Mouse (Mus musculus): ENCODE measurements around the gene Slc17a9. TPM values are rescaled to one million over a fixed set of nuclear protein-coding genes. Genes with fewer than 3 reads are reported as not detected.
A peak's percentile ranks its signal among the peaks of the same experiment; 100 is the strongest.
"Not testable (repeated sequence)": the region's sequence is repeated elsewhere in the genome, so short reads cannot be mapped to it uniquely, and the experiment has no call there.

Gene Slc17a9
- polyA plus RNA-seq, 1 experiment = 1.3 TPM

DNA sequence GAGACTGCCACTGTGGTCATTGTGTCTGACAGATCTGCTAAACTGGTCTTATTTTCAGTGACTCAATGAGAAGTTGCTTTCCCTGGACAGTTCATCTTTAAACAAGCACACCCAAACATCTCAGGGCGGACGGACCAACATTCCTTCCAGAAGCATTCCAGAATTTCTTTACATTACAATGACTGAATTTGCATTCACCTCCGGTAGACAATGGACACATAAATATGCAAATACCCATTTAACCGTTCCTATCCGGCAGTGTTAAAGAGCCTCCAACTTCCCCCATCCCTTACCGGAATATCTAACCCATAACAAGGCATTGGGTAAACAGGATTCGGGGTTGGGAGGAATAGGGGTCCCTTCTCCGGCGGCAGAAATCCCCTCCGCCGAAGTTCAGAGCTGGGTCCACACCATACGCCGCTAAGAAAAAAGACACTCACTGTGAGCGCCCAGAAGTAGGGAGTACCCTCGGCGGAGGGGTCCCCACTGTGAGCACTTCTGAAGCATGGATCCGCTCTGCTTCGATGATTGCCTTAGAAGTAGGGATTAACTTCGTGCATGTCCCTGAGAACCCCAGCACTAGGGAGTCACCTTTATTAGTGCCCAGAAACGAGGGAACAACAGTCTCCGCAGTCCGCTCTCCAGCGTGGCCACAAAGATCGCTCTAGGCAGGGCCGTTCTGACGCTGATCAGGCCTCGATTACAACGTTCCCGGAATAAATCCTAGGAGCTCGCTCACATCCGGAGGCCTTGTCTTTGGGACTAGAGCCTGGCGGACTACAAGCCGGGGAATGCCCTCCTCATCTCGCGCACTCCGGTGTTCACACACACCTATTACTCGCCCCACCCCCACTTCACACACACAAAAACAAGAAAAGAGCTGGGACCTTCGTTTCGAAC is 15.8 kb upstream of the Slc17a9 start:
- Histone ChIP-seq H3K4me3 (ENCODE audit: insufficient read depth, low read length) (peak overlapping the region; percentile 90), H3K4me1 (ENCODE audit: control insufficient read depth, insufficient read depth, low read length) (peaks cover 7% of the 10 kb centered on the region), H3K27ac (ENCODE audit: insufficient read depth, low read length) (peak overlapping the region; percentile 62; the same call in 1 of the 2 replicates)
- TF ChIP-seq POLR2A (IDR thresholded peaks at IDR 0.05; ENCODE audit: extremely low read depth, insufficient read depth, low read length) = no peak
- TF ChIP-seq CTCF (IDR thresholded peaks at IDR 0.05; ENCODE audit: extremely low read depth, insufficient read depth, low read length) = no peak

DNA sequence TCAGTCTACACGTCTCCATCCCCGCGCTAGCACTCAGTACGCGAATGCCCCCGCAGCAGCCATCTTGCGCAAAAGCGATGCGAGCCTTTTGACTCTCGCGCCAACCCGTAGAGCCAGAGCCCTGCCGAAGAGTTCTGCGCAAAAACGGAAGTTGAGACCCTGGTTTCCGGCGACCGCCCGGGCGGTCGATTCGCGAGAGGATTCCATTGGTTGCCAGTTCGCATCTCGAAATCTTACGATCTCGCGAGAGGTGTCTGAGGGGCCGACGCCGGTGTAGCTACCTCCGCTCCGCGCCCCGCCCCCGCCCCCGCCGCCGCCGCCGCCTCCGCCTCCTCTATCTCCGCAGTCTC is 15.2 kb upstream of the Slc17a9 start, which contains the start of the genes Dido1 and Gid8:
Dido1 (minus strand) TSS at position 77 of the 350 bp plus-strand sequence.
Gid8 (plus strand) TSS at position 195 of the 350 bp plus-strand sequence.
- Histone ChIP-seq H3K27ac (ENCODE audit: insufficient read depth, low read length) (peak within 1 kb of the TSS; percentile 62), H3K4me1 (ENCODE audit: control insufficient read depth, insufficient read depth, low read length) (peaks cover 7% of the 10 kb centered on the region), H3K4me3 (ENCODE audit: insufficient read depth, low read length) (peak within 1 kb of the TSS; percentile 90)
- TF ChIP-seq POLR2A (IDR thresholded peaks at IDR 0.05; ENCODE audit: extremely low read depth, insufficient read depth, low read length) (peak; percentile 78), CTCF (IDR thresholded peaks at IDR 0.05; ENCODE audit: extremely low read depth, insufficient read depth, low read length) (no peak)

DNA sequence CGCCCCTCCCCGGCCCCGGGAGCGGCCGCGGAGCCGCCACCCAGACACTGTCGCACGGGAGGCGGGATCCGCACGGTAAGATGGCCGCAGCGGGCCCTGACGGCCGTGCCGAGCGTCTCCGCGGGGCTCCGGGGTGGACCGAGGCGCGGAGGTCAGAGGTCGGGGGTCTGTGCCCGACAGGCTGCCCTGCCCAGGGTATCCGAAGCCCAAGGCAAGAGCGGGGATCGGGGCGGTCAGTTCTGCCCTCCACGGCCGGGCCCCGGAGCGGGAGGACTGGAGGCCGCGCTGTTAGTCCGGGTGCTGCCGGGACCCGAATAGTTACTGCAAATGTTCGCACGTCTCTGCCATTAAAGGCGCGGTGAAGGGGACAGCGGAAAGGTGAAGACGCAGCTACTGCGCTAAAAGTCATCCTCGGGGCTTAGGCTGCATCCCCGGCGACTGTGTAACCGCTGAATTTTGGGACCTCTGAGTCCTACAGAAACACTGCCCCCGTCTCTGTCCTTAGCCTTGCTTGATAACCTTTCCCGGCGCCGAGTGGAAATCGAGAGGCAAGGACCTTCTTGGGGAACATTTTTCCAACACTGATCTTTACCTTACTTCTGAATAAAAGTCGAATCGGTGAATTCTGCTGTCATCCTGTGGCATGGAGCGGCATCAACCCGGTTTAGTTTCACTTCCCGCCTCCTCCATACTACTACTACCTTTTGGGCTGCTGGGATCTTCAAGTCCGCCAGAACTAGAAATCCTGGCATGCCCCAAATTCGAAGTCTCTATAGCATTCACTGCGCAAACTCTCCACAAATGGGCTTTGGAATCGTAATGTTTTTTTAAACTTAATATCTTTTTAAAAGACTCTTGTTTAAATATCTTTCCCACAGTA is 14.5 kb upstream of the Slc17a9 start:
- peak overlapping the region; percentile 90 for H3K4me3 ChIP-seq (ENCODE audit: insufficient read depth, low read length)
- H3K27ac ChIP-seq (ENCODE audit: insufficient read depth, low read length) = peak overlapping the region; percentile 54
- H3K4me1 ChIP-seq (ENCODE audit: control insufficient read depth, insufficient read depth, low read length) = peaks cover 7% of the 10 kb centered on the region
- TF ChIP-seq CTCF (IDR thresholded peaks at IDR 0.05; ENCODE audit: extremely low read depth, insufficient read depth, low read length) (no peak), POLR2A (IDR thresholded peaks at IDR 0.05; ENCODE audit: extremely low read depth, insufficient read depth, low read length) (no peak)

DNA sequence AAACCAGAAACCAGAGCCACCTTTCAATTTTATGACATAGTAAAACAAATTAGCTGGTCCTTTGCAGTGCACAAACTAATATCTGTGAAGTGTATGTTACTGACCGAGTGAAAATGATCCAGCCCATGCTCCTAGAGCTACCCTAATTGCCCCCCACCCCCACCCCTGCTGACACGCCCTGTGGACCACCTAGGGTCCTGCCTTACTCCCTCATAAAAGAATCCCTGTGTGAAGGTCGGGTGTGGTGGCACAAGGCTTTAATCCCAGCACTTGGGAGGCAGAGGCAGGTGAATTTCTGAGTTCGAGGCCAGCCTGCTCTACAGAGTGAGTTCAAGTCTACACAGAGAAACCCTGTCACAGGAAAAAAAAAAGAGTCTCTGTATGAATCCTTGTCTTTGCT is 13.5 kb upstream of the Slc17a9 start:
- Histone ChIP-seq H3K4me3 (ENCODE audit: insufficient read depth, low read length) (peak overlapping the region; percentile 90; the same call in 1 of the 2 replicates), H3K4me1 (ENCODE audit: control insufficient read depth, insufficient read depth, low read length) (peaks cover 7% of the 10 kb centered on the region), H3K27ac (ENCODE audit: insufficient read depth, low read length) (no peak overlapping the region)
- no peak for TF ChIP-seq CTCF (IDR thresholded peaks at IDR 0.05; ENCODE audit: extremely low read depth, insufficient read depth, low read length)
- no peak for TF ChIP-seq POLR2A (IDR thresholded peaks at IDR 0.05; ENCODE audit: extremely low read depth, insufficient read depth, low read length)

DNA sequence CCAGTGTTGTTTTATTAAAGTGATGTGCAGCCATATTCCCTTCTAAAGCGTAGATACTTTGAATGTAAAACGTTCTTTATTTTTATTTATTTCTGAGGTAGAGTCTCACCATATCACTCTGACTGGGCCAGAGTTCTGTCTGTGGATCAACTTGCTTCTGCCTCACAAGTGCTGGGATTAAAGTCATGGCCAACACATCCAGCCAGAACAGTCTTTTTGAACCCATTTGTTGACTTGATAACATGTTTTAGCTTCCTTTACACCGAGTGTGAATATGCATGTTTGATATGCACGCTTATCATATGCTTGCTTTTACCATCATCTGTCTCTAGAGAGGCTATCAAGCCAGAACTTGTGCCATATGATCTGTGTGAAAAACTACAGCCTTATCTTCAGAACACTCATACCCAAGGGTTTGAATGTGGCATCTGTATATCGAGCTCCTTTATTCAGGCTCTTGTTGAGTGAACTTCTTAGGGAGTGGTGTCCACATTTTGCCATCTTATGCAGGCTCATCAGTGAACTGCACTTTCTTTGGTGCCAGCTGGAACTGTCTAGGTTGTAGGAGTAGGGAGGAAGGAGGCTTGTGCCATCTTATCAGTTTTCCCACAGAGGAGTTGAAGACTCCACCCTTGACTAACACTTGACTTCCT is 12.9 kb upstream of the Slc17a9 start:
- peaks cover 7% of the 10 kb centered on the region for H3K4me1 ChIP-seq (ENCODE audit: control insufficient read depth, insufficient read depth, low read length)
- TF ChIP-seq CTCF (IDR thresholded peaks at IDR 0.05; ENCODE audit: extremely low read depth, insufficient read depth, low read length) (no peak), POLR2A (IDR thresholded peaks at IDR 0.05; ENCODE audit: extremely low read depth, insufficient read depth, low read length) (no peak)
- H3K27ac ChIP-seq (ENCODE audit: insufficient read depth, low read length) = no peak overlapping the region
- H3K4me3 ChIP-seq (ENCODE audit: insufficient read depth, low read length) = no peak overlapping the region; the same call in 1 of the 2 replicates

DNA sequence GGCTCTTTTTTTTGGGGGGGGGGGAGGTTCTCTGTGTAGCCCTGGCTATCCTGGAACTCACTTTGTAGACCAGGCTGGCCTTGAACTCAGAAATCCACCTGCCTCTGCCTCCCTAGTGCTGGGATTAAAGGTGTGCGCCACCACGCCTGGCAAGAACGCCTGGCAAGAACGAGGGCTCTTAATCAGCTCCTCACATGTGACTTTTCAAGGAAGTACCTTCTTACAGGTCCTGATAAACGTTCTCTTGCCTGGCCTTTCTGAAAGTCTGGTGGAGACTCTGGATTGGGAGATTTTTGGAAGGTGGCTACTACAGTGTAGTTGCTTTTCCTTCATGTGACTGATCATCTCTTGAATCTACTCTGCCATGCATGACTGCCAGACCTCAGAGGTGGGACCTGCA is 2.3 kb upstream of the Slc17a9 start:
- H3K4me3 ChIP-seq (ENCODE audit: insufficient read depth, low read length); H3K27ac ChIP-seq (ENCODE audit: insufficient read depth, low read length); H3K4me1 ChIP-seq (ENCODE audit: control insufficient read depth, insufficient read depth, low read length): not testable (repeated sequence)

DNA sequence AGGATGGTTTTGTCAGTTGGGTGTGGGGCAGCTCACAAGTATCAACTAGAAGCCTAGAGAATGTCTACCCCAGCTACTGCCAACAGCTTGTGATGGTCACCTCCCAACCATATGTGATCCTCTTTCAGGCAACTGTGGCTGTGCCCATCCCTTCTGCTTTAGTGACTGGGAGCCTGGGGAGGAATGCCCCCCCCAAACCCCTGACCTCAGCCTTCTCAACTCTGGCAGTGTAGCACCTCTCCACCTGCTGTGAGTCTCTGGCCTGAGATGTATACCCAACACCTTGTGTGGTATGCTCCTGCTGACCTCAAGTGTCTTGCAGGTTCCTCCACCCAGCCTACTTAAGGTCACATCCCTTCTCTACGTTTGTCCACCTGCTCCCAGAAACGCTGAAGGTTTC is 1.2 kb upstream of the Slc17a9 start:
- H3K27ac ChIP-seq (ENCODE audit: insufficient read depth, low read length) = no peak overlapping the region
- TF ChIP-seq CTCF (IDR thresholded peaks at IDR 0.05; ENCODE audit: extremely low read depth, insufficient read depth, low read length) (no peak), POLR2A (IDR thresholded peaks at IDR 0.05; ENCODE audit: extremely low read depth, insufficient read depth, low read length) (no peak)
- H3K4me3 ChIP-seq (ENCODE audit: insufficient read depth, low read length) = no peak overlapping the region
- H3K4me1 ChIP-seq (ENCODE audit: control insufficient read depth, insufficient read depth, low read length) = peaks cover 3% of the 10 kb centered on the region; the same call in 1 of the 2 replicates

DNA sequence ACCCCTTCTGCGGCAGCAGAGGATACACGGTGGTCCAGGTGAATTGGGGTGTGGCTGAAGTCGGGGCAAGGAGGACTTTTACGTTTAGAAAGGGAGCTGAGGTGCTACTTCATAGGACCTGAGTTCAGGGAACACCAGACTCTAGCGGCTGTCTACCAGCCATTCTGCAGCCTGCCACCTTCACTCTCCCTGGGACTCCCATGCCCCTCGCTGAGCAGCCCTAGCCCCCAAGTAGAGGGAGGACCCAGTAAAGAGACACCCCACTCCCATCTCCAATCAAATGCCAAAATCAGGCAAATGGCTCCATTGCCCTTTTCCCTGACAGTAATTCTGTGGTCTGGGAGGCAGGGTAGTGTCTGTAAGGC is 333 bp downstream of the Slc17a9 start:
- no peak overlapping the region for H3K27ac ChIP-seq (ENCODE audit: insufficient read depth, low read length)
- peaks cover 3% of the 10 kb centered on the region; the same call in 1 of the 2 replicates for H3K4me1 ChIP-seq (ENCODE audit: control insufficient read depth, insufficient read depth, low read length)
- TF ChIP-seq CTCF (IDR thresholded peaks at IDR 0.05; ENCODE audit: extremely low read depth, insufficient read depth, low read length) (no peak), POLR2A (IDR thresholded peaks at IDR 0.05; ENCODE audit: extremely low read depth, insufficient read depth, low read length) (no peak)
- H3K4me3 ChIP-seq (ENCODE audit: insufficient read depth, low read length) = no peak overlapping the region
